Mouse (Mus musculus) embryo, embryonic 11.5 days (tissue): ENCODE measurements around the gene Sh3glb2.
A peak's percentile ranks its signal among the peaks of the same experiment; 100 is the strongest.

ENCODE experiments used
- DNase-seq: peaks from one replicate; pipeline ENCODE4 v3.0.0-alpha.2; 2012; ENCODE audit warnings: low read depth, low spot score

Sh3glb2 gene

DNA sequence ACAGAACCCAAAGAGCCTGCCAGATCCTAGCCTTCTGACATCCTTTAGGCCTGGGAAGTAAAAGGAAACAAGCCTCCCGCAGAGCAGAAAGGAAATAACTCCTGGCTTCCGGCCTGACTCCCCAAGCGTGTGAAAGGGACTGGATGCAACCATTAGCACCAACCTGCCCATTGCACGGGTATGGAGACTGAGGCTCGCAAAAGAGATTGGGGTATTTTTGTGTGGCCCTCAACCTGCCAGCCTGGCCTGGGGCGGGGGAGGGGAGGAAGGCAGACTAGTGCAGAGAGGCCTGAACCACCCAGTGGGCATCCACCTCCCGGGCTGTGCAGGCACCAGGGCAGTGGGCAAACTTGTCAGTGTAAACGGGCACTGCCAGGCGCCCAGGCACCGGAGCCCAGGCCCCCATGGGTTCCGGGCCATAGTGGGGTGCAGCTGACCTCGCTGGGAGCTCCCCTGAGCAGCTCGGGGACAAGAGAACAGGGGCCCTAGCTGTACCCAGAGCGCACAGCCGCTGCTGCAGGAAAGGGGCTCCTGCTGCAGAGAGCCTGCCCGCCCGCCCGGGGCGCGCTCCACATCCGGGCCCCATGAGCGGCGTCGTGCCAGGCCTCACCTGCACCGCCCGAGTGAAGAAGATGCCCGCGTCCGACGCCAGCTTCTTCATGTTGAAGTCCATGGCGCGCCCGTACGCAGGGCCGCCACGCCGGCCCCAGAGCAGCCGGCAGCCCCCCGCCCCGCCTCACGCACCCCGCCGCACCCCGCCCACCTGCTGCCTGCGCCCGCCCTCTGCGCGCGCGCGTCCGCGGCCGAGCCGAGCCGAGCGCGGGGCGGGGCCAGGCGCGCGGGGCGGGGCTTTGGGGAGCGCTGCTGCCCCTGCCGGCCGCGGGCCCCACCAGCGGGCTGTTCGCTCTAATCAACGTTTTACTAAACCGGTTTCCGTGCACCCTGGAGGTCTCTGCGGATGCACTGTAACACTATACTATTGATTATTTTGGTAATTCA is at the start of gene Sh3glb2:
Gene Sh3glb2, minus strand, starts transcription at position 805 of the 999 bp plus-strand sequence.
- peak; percentile 74 for DNase-seq

DNA sequence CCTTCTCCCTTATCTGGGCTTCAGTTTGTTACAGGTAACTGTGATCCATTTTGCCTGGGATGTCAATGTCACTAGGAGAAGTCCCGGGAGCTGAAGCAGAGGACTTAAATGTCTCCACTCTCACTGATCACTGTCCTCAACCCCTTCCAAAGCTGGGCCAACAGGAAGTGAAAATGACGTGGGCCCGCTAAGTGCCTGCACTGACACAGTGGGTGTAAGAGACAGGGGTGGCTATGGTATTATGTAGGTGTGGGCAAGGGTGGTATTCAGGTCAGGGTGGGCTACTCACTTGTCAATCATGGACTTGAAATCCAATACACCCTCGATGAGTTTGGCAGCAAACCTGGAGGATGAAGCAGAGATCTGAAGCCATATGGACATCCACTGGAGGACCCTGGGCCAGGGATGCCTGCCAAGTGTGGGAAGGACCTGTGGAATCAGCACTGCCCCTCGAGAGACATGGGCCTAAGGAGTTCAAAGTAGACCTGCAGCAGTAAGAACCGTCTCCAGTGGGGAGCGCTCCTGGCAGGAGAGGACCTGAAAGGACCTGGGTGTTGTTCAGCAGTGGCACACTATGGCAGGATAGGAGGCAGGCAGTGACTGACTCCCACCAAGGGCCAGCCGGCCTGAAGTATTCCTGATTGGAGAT is 49.4 kb upstream of the Sh3glb2 start:
- DNase-seq = no peak

DNA sequence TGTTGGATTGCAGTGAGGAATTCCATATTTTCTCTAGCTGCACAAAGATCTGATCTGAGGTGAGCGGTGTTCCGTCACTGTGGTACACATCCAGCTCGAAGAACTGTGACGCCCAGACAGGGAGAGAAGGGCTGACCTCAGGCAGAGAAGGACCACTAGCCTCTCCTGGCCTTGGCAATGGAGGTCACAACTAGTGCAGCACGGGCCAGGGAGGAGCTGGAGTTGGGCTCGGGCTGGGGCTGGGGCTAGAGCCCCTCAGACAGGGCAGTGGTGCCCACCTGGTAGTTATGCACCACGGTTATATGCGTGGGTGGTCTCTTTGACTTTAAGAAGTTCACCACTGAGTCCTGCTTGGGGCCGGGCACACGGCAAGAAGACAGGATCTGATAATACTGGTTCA is 48.6 kb upstream of the Sh3glb2 start:
- DNase-seq = no peak

DNA sequence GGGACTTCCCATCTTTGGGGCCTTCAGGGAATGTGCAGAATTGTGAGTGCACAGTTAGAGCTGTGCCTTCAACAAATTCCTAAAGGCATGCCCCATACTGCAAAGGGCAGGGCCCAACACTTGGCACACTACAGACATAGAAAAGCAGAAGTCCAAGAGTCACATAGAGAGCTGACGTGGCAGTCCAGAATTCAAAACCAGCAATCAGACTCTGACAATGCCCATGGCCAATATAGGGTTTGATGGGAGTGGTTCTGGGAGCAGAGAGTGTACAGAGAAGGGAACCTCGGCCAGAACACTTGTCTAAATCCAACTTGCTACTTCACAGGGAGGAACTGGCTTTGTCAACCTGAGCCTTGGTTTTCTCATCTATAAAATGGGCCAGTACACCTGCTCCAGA is 48.1 kb upstream of the Sh3glb2 start:
- DNase-seq = no peak

DNA sequence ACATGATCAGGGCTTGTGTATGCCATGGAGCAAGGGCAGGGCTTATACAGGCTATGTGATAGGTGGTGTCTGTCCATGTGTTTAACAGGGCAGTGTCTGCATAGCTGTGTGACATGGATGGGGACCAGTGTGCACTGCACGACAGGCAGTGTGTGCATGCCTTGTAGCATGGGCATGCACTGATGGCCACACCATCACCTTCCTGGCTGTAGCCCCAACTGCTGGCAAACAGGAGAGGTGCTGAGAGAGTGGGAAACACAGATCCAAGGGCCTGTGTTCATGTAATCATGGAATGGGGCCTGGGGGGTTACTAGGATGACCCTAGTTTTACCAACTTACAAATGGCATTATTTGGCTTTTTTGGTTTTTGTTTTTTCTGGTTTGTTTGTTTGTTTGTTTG is 44.7 kb upstream of the Sh3glb2 start:
- DNase-seq = no peak

DNA sequence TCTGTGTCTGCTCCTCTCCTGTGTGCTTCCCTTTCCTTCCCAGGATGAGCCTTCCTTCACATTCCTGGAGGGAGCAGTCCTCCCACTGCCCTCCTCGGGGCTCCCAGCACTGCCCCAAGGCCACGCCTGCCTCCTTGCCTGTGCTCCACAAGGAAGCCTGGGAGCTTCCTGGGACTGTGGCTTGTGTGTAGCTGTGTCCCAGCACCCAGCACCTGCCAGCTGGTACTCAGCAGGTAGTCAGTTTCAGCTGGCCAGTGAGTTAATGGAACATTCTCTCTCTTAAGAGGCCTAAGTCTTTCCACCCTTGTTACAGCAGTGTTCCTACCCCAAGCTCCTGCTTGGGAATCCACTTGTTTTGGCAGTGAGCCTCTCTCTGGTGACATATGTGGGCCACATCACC is 43.7 kb upstream of the Sh3glb2 start:
- DNase-seq = no peak

DNA sequence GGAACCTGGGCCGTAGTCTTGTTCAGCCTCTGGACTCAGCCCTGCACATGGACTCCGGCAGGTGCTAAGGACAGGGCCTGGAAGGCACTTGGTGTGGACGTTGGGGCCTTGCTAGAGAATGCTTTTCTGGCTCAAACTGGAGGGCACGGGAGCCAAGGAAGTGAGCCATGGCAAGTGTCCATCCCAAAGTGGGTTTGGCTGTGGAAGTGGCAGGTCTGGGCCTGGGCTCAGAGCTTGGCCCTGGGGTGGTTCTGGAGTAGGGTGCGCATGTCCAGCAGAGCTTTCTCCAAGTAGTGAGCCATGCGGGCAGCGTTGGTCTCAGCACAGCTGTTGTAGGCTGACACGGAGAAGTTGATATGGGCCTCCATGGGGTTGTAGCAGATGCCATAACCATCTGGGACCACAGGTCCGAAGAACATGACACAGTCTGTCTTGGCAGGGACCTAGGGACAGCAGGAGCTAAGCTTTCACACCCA is 43.3 kb upstream of the Sh3glb2 start:
- DNase-seq = no peak

DNA sequence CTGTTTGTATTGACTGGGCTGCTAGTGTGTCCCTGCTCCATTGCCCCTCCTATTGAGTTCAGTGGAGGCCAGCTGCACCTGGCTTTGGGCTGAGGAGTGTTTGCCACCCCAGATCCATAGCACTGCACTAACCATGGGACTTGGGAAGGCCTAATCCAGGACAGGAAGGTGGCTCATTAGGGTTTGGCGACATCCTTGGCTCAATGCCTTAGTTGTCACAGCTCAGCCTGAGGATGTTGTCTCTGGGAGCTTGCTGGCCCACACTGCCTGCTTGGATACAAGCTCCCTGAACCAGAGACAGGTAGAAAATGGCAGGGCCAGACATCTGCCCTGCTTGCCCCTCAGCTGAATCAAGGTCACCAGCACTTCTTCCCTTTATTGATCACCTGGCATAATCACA is 42.4 kb upstream of the Sh3glb2 start:
- DNase-seq = no peak

DNA sequence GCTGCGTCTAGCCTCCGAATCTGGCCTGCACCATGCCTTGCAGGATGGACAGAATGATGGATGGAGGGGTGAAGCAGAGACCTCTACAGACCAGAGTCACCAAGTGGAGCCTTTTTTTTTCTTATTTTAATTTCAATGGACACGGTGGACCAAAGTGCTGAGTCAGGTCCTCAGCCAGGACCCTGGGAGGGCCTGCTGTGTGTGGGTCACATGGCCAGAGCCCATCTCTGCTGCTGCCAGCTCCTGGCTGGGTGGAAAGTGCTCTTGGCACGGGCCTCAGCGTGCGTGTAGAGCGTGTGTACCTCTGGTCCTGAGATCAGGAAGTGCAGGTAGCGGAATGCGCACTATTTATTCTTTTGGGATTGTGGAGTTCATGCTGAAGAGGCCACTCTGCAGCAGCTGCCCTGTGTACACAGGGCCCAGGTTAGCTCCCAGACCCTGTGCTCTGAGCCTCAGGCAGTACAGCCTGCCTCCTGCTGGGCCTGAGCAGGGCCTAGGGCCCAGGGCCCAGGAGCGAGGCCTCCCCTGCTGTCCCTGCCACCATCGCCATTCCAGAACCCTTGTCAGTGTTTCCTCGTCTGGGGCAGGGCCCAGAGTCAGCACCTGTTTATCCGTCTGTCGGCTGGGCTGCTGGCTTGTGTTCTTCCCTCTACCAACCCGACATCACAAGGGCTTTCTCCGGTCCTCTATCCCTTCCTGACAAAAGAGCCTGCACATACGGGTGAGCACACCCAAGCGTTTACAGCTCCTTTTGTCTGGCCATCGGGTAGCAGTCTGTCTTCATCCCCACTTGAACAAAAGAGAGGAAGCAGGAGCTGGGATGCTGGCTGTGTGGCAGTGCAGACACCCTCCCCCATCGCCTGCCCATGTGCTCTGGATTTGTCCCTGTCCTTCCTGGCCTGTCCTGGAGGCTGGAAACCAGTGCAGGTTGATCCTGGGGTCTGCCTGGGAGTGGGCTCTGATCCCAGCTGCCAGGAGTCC is 40.3 kb upstream of the Sh3glb2 start:
- no peak for DNase-seq

DNA sequence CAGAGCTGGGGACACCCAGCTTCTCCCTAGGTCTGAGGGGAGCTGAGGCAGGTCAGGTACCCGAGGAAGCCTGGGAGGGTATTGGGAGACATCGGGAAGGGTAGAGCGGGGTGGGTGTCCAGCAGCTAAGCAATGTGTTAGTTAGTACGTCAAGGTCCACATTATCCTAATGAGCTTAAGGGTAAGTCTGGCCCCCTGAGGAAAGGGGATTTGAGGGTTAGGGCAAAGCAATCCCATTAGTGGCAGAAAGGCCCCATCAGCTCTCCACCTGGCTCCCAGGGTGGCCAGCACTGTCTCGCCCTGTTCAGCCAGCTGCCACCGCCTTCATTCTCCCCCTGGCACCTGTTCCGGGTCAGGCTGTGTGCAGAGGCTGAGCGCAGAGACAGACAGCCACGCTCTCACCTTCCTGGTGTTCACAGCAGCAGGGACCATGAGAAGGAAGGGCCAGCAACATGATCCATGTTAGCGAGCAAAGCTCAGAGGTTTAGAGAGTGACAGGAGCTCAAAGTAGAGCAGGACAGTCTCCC is 38.9 kb upstream of the Sh3glb2 start:
- no peak for DNase-seq

DNA sequence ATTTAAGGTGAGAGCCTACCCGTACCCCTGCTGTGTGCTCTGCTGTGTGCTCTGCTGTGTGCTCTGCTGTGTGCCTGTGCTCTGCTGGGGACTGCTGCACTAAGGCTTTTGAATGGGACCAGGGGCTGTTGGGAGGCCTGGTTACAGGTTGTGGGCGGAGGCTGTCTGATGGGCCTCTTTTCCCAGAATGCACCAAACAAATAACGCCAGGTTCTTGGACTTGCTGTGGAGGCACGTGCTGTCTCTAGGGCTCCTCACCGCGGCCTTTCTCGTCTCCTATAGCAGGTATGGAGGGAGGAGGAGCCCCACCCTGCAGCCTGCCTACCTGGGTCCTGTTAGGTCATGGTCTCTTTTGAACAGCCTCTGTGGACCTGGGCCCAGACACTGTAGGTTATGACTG is 37.1 kb upstream of the Sh3glb2 start:
- DNase-seq = no peak

DNA sequence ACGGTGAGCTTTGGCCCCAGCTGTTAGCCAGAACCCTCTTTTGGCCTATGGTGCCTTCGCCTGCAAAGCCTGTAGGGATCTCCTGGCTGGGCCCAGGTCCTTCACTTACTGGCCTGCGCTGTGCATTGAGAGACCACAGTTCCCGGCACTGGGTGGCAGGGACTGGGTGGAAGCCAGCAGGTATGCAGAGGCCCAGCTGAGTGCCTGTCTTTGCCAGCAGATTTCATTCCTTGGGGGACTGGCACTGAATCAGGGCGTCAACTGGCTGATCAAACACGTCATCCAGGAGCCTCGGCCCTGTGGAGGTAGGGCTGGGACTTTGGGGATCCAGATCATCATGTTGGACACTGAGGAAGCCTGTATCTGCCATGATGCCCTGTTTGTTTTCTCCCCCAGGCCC is 36.6 kb upstream of the Sh3glb2 start:
- no peak for DNase-seq

DNA sequence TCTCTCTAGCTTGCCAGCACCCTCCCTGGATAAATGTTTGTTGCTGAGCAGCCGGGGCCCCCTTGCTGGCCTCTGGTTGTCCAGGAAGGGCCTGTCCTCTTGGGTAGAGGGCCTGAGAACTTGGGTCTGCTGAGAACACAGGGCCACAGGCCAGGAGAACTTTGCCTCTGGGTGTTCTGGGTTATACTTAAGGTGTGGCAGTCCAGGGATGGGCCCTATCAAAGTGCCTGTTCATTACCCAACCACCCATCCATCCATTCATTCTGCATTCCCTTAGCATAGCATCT is 34.2 kb upstream of the Sh3glb2 start:
- no peak for DNase-seq

DNA sequence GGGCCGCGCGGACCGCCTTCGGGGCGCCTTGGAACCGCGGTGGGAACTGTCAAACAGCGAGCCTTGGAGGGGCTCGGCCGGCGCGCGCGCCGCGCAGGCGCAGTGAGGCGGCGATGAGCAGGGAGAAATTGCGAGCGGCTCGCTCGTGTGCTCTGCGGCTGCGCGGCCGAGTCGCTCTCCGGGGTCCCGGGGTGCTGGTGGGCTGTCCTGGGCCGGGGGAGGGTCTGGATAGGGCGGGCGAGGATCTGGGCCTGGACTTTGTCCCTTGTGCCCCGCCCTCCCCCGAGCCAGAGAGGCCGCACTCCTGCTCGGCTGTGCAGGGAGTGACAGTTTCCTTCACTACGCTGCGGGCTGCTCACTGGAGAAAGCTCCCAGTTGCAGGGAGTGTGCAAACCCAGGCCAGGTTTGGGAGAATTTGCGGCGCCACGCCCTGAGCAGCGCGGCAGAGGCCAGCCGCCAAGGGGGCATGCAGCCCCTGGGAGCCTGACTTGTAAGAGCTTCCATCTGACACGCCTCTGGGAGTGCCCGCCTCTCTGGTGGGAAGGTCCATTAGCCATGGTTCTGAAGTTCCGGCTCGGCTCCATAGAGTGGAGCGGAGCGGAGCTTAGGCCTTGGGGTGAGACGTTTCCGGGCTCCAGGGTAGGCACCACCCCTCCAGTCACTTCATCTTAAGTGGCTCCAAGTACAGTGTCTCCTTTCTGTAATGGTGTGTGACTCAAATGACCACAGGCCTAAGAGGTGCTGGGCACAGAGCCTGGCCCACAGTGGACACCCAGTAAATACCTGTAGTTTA is 33.6 kb upstream of the Sh3glb2 start:
- peak; percentile 83 for DNase-seq

DNA sequence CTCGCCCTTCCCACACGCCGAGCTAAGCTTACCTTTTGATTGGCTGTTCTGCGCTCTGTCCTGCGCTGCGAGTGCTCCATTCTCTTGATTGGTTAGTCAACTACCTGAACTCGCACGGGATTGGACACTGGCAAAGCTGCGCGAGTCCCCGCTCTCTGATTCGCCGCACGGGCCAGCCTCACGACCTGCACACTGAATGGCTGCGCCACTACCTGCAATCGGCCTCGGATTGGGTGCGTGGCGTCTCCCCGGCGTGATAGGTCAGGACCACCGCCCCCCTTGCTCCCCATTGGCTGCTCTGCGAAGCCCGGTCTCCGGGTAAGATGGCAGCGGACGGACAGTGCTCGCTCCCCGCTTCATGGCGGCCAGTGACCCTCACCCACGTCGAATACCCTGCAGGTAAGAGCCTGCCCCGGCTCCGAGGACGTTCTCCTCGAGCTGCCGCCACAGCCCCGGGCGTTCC is 33.0 kb upstream of the Sh3glb2 start, which contains the start of gene Dolpp1:
Gene Dolpp1, plus strand, starts transcription at position 141 of the 463 bp plus-strand sequence.
- DNase-seq = peak; percentile 95

DNA sequence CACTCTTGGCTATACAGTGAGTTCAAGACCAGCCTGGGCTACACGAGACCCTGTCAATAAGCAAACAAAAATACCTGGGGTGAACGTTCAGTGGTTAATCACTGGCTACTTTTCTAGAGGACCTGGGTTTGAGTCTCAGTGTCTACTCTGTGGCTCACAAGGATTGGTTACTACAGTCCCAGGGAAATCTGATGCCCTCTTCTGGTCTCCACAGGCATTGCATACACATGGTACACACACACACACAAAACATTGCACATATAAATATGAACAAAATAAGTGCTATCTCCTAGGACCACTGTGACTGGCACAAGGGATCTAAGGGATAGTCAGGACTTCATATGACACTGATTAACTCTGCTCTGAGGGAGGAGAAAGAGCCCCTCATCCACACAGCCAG is 29.9 kb upstream of the Sh3glb2 start:
- no peak for DNase-seq

DNA sequence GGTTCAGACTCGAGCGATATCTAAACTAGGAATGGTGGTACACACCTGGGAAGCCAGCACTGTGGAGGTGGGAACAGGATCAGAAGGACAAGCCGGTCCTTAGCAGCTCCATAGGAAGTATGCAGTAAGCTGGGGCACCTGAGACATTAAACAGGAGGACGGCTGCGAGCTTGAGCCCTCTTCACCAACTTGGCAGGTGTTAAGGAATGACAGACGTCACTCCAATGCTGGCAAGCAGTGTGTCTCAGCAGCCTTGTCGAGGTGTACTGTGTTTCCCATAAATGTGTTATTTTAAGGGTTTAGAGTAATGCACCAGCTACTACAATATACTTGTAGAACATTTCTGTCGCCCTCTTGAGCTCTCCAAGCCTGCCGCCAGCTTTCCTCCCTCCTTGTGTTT is 27.8 kb upstream of the Sh3glb2 start:
- DNase-seq = no peak

DNA sequence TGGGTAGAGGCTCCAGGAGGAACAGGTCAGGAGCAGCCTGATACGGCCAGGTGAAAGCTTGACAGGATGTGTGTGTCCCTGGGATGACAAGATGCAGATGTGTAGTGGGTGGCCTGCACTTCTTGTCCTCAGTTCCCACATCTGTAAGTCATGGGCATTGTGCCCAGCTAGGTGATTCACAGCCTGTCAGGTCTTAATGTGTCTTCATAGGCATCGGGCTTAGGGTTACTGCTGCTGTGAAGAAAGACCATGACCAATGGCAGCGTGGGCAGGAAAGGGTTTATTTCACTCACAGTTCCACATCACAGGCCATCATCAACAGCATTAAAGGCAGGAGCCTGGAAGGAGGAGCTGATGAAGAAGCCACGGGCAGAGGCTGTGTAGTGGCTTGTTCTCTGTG is 26.5 kb upstream of the Sh3glb2 start:
- DNase-seq = no peak

DNA sequence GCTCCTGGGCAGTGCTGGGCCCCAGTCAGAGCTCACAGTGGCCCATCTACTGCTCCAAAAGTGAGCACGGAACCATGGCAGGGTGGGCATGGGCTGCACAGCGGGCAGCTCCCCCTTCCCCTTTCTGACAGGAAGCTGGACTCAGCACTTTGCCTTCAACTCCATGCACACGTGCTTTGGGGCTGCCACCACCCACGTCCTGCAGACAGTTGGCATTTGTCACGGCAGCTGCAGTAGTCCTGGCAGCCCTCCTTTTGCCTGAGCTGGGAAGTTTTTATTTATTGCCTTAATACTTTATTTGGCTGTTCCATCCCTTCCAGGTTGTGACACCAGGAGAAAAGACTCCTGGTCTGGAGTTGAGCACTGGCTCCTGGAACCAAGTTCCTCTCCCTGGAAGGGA is 25.7 kb upstream of the Sh3glb2 start:
- no peak for DNase-seq

DNA sequence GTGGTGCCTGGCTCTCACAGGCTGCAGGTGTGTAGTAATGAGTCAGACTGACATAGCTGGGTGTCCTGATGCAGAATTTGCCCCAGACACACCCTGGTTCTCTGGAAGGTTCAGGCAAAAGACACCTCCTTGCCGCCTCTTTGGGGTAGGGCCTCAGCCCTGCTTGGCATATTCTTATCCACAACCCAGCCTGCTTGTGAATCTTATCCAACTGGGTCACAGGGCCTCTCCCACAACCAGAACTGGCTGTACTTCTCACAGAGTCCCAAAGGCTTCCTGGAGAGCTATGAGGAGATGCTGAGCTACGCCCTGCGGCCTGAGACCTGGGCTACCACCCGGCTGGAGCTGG is 22.2 kb upstream of the Sh3glb2 start:
- no peak for DNase-seq
